Mouse (Mus musculus) embryonic fibroblast, embryonic 13.5 days (primary cell): ENCODE data around the gene Nectin2.

Experiments
- CTCF ChIP-seq: IDR thresholded peaks from 2 replicates; pipeline ENCODE4 v1.5.1; 2011; ENCODE audit warnings: mild to moderate bottlenecking, control low read depth, low read length, moderate library complexity, borderline replicate concordance; ENCODE audit not compliant: insufficient read depth
- POLR2A ChIP-seq: IDR thresholded peaks from 2 replicates; pipeline ENCODE4 v1.6.1; 2011; ENCODE audit warnings: low read depth, mild to moderate bottlenecking, control low read depth, low read length, moderate library complexity

DNA sequence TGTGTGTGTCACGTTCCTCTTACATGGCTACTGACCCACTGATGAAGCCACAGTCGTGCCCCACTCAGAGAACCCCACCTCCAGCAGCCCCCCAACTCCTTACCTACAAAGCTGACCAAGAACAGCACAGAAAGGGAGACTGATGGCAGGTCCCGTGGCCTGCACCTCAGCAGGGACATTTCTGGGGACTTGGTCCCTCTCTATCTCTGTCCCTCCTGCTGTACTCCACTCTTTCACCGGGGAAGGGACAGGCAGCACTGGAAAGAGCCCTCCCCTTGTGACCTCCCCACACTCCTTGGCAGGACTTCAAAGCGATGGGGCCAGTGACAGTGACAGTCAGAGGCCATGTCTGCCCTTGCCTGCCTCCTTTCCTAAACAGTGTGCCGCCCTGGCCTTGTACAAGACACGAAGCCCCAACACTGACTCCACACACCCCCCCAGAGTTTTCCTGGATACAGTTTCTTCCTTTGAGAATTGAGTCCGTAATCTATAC is 69.0 kb downstream of the Nectin2 start, which contains the start of the genes Gm44805 and Apoc4:
- TF ChIP-seq POLR2A (no peak), CTCF (no peak)
